Mouse (Mus musculus) CH12.LX (cell line): ENCODE data around the gene Syap1.

Source experiments
- MAX ChIP-seq: IDR thresholded peaks from 2 replicates; pipeline ENCODE4 v1.6.1; 2011; ENCODE audit warnings: low read length, improper control_type of control experiment
- TCF12 ChIP-seq: IDR thresholded peaks from 2 replicates; pipeline ENCODE4 v1.6.1; 2014; ENCODE audit warnings: low read depth, mild to moderate bottlenecking, inconsistent platforms, low read length, improper control_type of control experiment

- TF ChIP-seq TCF12 (no peak), MAX (no peak)
Measured at GRCm38 (mm10) chrX:162832101-162832500, 56.1 kb downstream of the Syap1 start.
